Mouse (Mus musculus) retina, postnatal 7 days (tissue): ENCODE measurements around the gene Mphosph9.
"Not testable (repeated sequence)": the region's sequence is repeated elsewhere in the genome, so short reads cannot be mapped to it uniquely, and the experiment has no call there.

Source experiments
- DNase-seq: peaks from one replicate; pipeline ENCODE4 v3.0.0-alpha.2; 2012; ENCODE audit warnings: low read depth, low spot score

Gene Mphosph9

GRCm38 (mm10) chr5:124342897-124343296 is 15.1 kb upstream of the Mphosph9 start:
- DNase-seq, result no peak

GRCm38 (mm10) chr5:124341753-124342339 is 14.1 kb upstream of the Mphosph9 start:
- not testable (repeated sequence) for DNase-seq

- no peak for DNase-seq
Observed at GRCm38 (mm10) chr5:124338791-124339190, 11.0 kb upstream of the Mphosph9 start.

- DNase-seq, result no peak
Observed at GRCm38 (mm10) chr5:124337909-124338308, 10.1 kb upstream of the Mphosph9 start.

GRCm38 (mm10) chr5:124337103-124337502 is 9.3 kb upstream of the Mphosph9 start:
- no peak for DNase-seq

- no peak for DNase-seq
Observed at GRCm38 (mm10) chr5:124334392-124334791, 6.6 kb upstream of the Mphosph9 start.

- DNase-seq, result no peak
Observed at GRCm38 (mm10) chr5:124330086-124330485, 2.3 kb upstream of the Mphosph9 start.

- DNase-seq, result no peak
Observed at GRCm38 (mm10) chr5:124326829-124327228, 943 bp downstream of the Mphosph9 start.

GRCm38 (mm10) chr5:124317648-124318047 is 10.1 kb downstream of the Mphosph9 start:
- DNase-seq, result no peak

- DNase-seq, result no peak
Observed at GRCm38 (mm10) chr5:124315941-124316340, 11.8 kb downstream of the Mphosph9 start.

GRCm38 (mm10) chr5:124315498-124315897 is 12.3 kb downstream of the Mphosph9 start:
- DNase-seq, result no peak

GRCm38 (mm10) chr5:124310091-124310490 is 17.7 kb downstream of the Mphosph9 start:
- DNase-seq, result no peak

- DNase-seq, result no peak
Observed at GRCm38 (mm10) chr5:124309155-124309554, 18.6 kb downstream of the Mphosph9 start.

GRCm38 (mm10) chr5:124302853-124303252 is 24.9 kb downstream of the Mphosph9 start:
- not testable (repeated sequence) for DNase-seq

GRCm38 (mm10) chr5:124300132-124300531 is 27.6 kb downstream of the Mphosph9 start:
- no peak for DNase-seq

- DNase-seq, result not testable (repeated sequence)
Observed at GRCm38 (mm10) chr5:124299307-124299706, 28.5 kb downstream of the Mphosph9 start.

GRCm38 (mm10) chr5:124296475-124296874 is 31.3 kb downstream of the Mphosph9 start:
- no peak for DNase-seq

- DNase-seq, result no peak
Observed at GRCm38 (mm10) chr5:124293967-124294366, 33.8 kb downstream of the Mphosph9 start.

- no peak for DNase-seq
Observed at GRCm38 (mm10) chr5:124290216-124290615, 37.6 kb downstream of the Mphosph9 start.

- DNase-seq, result no peak
Observed at GRCm38 (mm10) chr5:124287616-124288247, 40.0 kb downstream of the Mphosph9 start.

- DNase-seq, result no peak
Observed at GRCm38 (mm10) chr5:124284330-124284729, 43.4 kb downstream of the Mphosph9 start.

- no peak for DNase-seq
Observed at GRCm38 (mm10) chr5:124282854-124283253, 44.9 kb downstream of the Mphosph9 start.

- DNase-seq, result no peak
Observed at GRCm38 (mm10) chr5:124270226-124270625, 57.5 kb downstream of the Mphosph9 start.
